Comparison of ENCODE assay signal across 25 mouse cellular contexts in genomic region chr3:85780332-85780731, GRCm38 (mm10). TPM values are rescaled to one million over a fixed set of nuclear protein-coding genes. Genes with fewer than 3 reads are reported as not detected.
DNase-seq lines count a peak whose midpoint lies in the region; ATAC-seq and TF ChIP-seq lines count a peak whose summit lies in the region.
"Had no signal": no experiment of that assay in that cellular context is flagged by ENCODE, and none has a peak within 500 bp of the region (broad histone marks: within the 10 kb centered on the region; RNA-seq: fewer than 3 reads in every experiment).

No protein-coding gene starts in this region.

- 51% methylated on average over 2 of the region's 2 CpGs for WGBS in hindbrain, embryonic 12.5 days
- WGBS in hindbrain, embryonic 16.5 days = 50% methylated on average over 2 of the region's 2 CpGs
- WGBS in forebrain, embryonic 15.5 days = 52% methylated on average over 2 of the region's 2 CpGs
- WGBS in midbrain, embryonic 14.5 days = 47% methylated on average over 2 of the region's 2 CpGs

- TF ChIP-seq CTCF in brain, embryonic 14.5 days (IDR thresholded peaks at IDR 0.05; ENCODE audit: borderline replicate concordance, extremely low read depth, insufficient read depth, insufficient read length) = no peak

- no peaks in the 10 kb centered on the region for H3K4me1 ChIP-seq in hindbrain, embryonic 12.5 days
- peaks cover 3% of the 10 kb centered on the region; the same call in 1 of the 2 replicates for H3K4me1 ChIP-seq in hindbrain, embryonic 16.5 days (ENCODE audit: control insufficient read depth, insufficient read depth, low read depth, low read length)
- H3K4me1 ChIP-seq in forebrain, embryonic 15.5 days = peaks cover 14% of the 10 kb centered on the region; the same call in 1 of the 2 replicates
- H3K4me1 ChIP-seq in midbrain, embryonic 14.5 days (ENCODE audit: control insufficient read depth, insufficient read depth, low read length) = no peaks in the 10 kb centered on the region
- H3K4me1 ChIP-seq: liver, embryonic 13.5 days; stomach, embryonic 15.5 days had no signal

- H3K36me3 ChIP-seq in hindbrain, embryonic 12.5 days = no peaks in the 10 kb centered on the region
- no peaks in the 10 kb centered on the region for H3K36me3 ChIP-seq in hindbrain, embryonic 16.5 days (ENCODE audit: control insufficient read depth, insufficient read depth, low read length)
- H3K36me3 ChIP-seq in forebrain, embryonic 15.5 days = no peaks in the 10 kb centered on the region
- no peaks in the 10 kb centered on the region for H3K36me3 ChIP-seq in midbrain, embryonic 14.5 days (ENCODE audit: control insufficient read depth, insufficient read depth, low read length)
- H3K36me3 ChIP-seq: embryonic facial prominence, embryonic 12.5 days; G1E; limb, embryonic 13.5 days; liver, embryonic 13.5 days; stomach, embryonic 15.5 days had no signal

- no peak overlapping the region for H3K9ac ChIP-seq in hindbrain, embryonic 12.5 days
- no peak overlapping the region for H3K9ac ChIP-seq in hindbrain, embryonic 16.5 days (ENCODE audit: low read depth, low read length)
- H3K9ac ChIP-seq in forebrain, embryonic 15.5 days (replicated peaks) = no peak overlapping the region
- H3K9ac ChIP-seq in midbrain, embryonic 14.5 days (replicated peaks; ENCODE audit: low read length) = no peak overlapping the region
- H3K9ac ChIP-seq: embryonic facial prominence, embryonic 12.5 days; limb, embryonic 13.5 days; liver, embryonic 13.5 days; stomach, embryonic 15.5 days had no signal

- no peak overlapping the region for H3K4me2 ChIP-seq in hindbrain, embryonic 12.5 days (replicated peaks)
- H3K4me2 ChIP-seq in hindbrain, embryonic 16.5 days (ENCODE audit: low read length) = no peak overlapping the region
- H3K4me2 ChIP-seq in forebrain, embryonic 15.5 days (replicated peaks) = no peak overlapping the region
- H3K4me2 ChIP-seq in midbrain, embryonic 14.5 days (ENCODE audit: low read length) = no peak overlapping the region
- H3K4me2 ChIP-seq: embryonic facial prominence, embryonic 12.5 days; limb, embryonic 13.5 days; liver, embryonic 13.5 days; stomach, embryonic 15.5 days had no signal

- no peaks in the 10 kb centered on the region for H3K9me3 ChIP-seq in hindbrain, embryonic 12.5 days (replicated peaks)
- no peaks in the 10 kb centered on the region for H3K9me3 ChIP-seq in hindbrain, embryonic 16.5 days (ENCODE audit: control insufficient read depth, low read length)
- no peaks in the 10 kb centered on the region for H3K9me3 ChIP-seq in forebrain, embryonic 15.5 days
- no peaks in the 10 kb centered on the region for H3K9me3 ChIP-seq in midbrain, embryonic 14.5 days (ENCODE audit: control insufficient read depth, low read length)
- H3K9me3 ChIP-seq: embryonic facial prominence, embryonic 12.5 days; G1E; limb, embryonic 13.5 days; liver, embryonic 13.5 days; stomach, embryonic 15.5 days had no signal

- ATAC-seq in hindbrain, embryonic 12.5 days (ENCODE audit: low FRiP score) = 0 out of 2 replicates have a peak, but pooled peaks have one; percentile 54
- ATAC-seq in hindbrain, embryonic 16.5 days = no peak
- peak; percentile 43; the same call in 1 of the 2 replicates for ATAC-seq in forebrain, embryonic 15.5 days (replicated peaks)
- peak; percentile 27; the same call in 1 of the 2 replicates for ATAC-seq in midbrain, embryonic 14.5 days (ENCODE audit: low FRiP score, low TSS enrichment)
- ATAC-seq: Patski had no signal

- TF ChIP-seq POLR2A in brain, embryonic 14.5 days (IDR thresholded peaks at IDR 0.05; ENCODE audit: borderline replicate concordance, extremely low read depth, insufficient read depth, insufficient read length, poor library complexity, severe bottlenecking) = no peak

- H3K4me3 ChIP-seq in hindbrain, embryonic 12.5 days = no peak overlapping the region
- H3K4me3 ChIP-seq in hindbrain, embryonic 16.5 days (ENCODE audit: low read length) = no peak overlapping the region
- H3K4me3 ChIP-seq in forebrain, embryonic 15.5 days = no peak overlapping the region
- no peak overlapping the region for H3K4me3 ChIP-seq in midbrain, embryonic 14.5 days (replicated peaks; ENCODE audit: low read depth, low read length)
- H3K4me3 ChIP-seq: embryonic facial prominence, embryonic 12.5 days; limb, embryonic 13.5 days; liver, embryonic 13.5 days; stomach, embryonic 15.5 days had no signal

- H3K27me3 ChIP-seq in hindbrain, embryonic 12.5 days = no peaks in the 10 kb centered on the region
- no peaks in the 10 kb centered on the region for H3K27me3 ChIP-seq in hindbrain, embryonic 16.5 days (replicated peaks; ENCODE audit: control insufficient read depth, insufficient read depth, low read length)
- H3K27me3 ChIP-seq in forebrain, embryonic 15.5 days = no peaks in the 10 kb centered on the region
- no peaks in the 10 kb centered on the region for H3K27me3 ChIP-seq in midbrain, embryonic 14.5 days (ENCODE audit: control insufficient read depth, insufficient read depth, low read length)
- H3K27me3 ChIP-seq: CH12.LX; embryonic facial prominence, embryonic 12.5 days; liver, embryonic 13.5 days; Patski; stomach, embryonic 15.5 days had no signal

- peak; percentile 55 for DNase-seq in brain, embryonic 14.5 days (ENCODE audit: low read depth)
- peak; percentile 48 for DNase-seq in midbrain, embryonic 14.5 days
- DNase-seq in gastrocnemius, adult 18-20 months (ENCODE audit: low spot score) = no peak
- no peak for DNase-seq in kidney, postnatal 4 days
- DNase-seq: adrenal gland, postnatal 36 days; B cell, adult 2 months; cerebellum, adult 11 months; cerebellum, adult 9-11 months; kidney, adult 11 months; layer of hippocampus, adult 9-11 months; liver, embryonic 13.5 days; lung, adult 2 months; lung, postnatal 14 days; thymus, adult 18-20 months; thymus, postnatal 36 days had no signal

- H3K27ac ChIP-seq in hindbrain, embryonic 12.5 days = no peak overlapping the region
- H3K27ac ChIP-seq in hindbrain, embryonic 16.5 days (ENCODE audit: low read depth, low read length) = no peak overlapping the region
- peak overlapping the region; percentile 15; the same call in 1 of the 2 replicates for H3K27ac ChIP-seq in forebrain, embryonic 15.5 days (replicated peaks)
- no peak overlapping the region for H3K27ac ChIP-seq in midbrain, embryonic 14.5 days (replicated peaks; ENCODE audit: low read depth, low read length)
- H3K27ac ChIP-seq: embryonic facial prominence, embryonic 12.5 days; limb, embryonic 13.5 days; liver, embryonic 13.5 days; stomach, embryonic 15.5 days had no signal

RNA-seq across cellular contexts. Expression of gene Fam160a1, which starts 36.8 kb away (rescaled TPM):
- polyA plus RNA-seq in hindbrain, embryonic 12.5 days (2016; fragmentation: Nextera tagmentation; extraction: Ambion mirVana) = 1.6 and 1.7 TPM in 2 replicates
- polyA plus RNA-seq in hindbrain, embryonic 16.5 days (2015; fragmentation: Nextera tagmentation; extraction: Ambion mirVana) = 0.57 and 0.63 TPM in 2 replicates
- polyA plus RNA-seq in brain, embryonic 14.5 days (2012; rRNA removed) = 0.49 and 0.53 TPM in 2 replicates
- polyA plus RNA-seq in forebrain, embryonic 15.5 days (2015; fragmentation: Nextera tagmentation; extraction: Ambion mirVana) = 1.0 and 1.5 TPM in 2 replicates
- polyA plus RNA-seq in midbrain, embryonic 14.5 days (2014; fragmentation: Nextera tagmentation; extraction: Ambion mirVana) = 0.07 and 0.12 TPM in 2 replicates
- 10 to 100 TPM; 50.7 to 54.3 TPM for total RNA-seq in gastrocnemius, adult 18-20 months (2021)
- total RNA-seq: megakaryocyte progenitor cell, adult 5-6 weeks had no signal
- polyA plus RNA-seq: G1E had no signal

Comparison
In these comparisons a context has a peak if more than half of its experiments do, and no peak if none do; other contexts are left out.
1. DNase-seq: peak in brain, embryonic 14.5 days (single experiment) and midbrain, embryonic 14.5 days (single experiment); none in gastrocnemius, adult 18-20 months (single experiment) and kidney, postnatal 4 days (0 of 2).